Mouse (Mus musculus): ENCODE results near the gene Gigyf1. TPM values are rescaled to one million over a fixed set of nuclear protein-coding genes. Genes with fewer than 3 reads are reported as not detected.

Gigyf1 gene
- polyA plus RNA-seq (2012; rRNA removed; ENCODE audit: low replicate concordance) = 25.9 and 42.7 TPM in 2 replicates

GRCm38 (mm10) chr5:137518436-137518835, at the start of gene Gigyf1:
Gene Gigyf1 (plus strand): TSS chr5:137518548.

GRCm38 (mm10) chr5:137476964-137477363, 41.4 kb upstream of the Gigyf1 start, which contains the start of gene Zan:
Gene Zan (minus strand): TSS chr5:137477064.

GRCm38 (mm10) chr5:137501709-137502666, 16.4 kb upstream of the Gigyf1 start, which contains the start of gene Pop7:
Gene Pop7 (minus strand): TSS chr5:137502518.

GRCm38 (mm10) chr5:137533117-137533827, 14.9 kb downstream of the Gigyf1 start, which contains the start of the genes Epo and Gnb2:
Gene Epo (minus strand): TSS chr5:137533242.
Gene Gnb2 (minus strand): TSS chr5:137533510.

GRCm38 (mm10) chr5:137553411-137553837, 35.1 kb downstream of the Gigyf1 start, which contains the start of gene Actl6b:
Gene Actl6b (plus strand): TSS chr5:137553517.

GRCm38 (mm10) chr5:137569665-137570064, 51.3 kb downstream of the Gigyf1 start, which contains the start of gene Tfr2:
Gene Tfr2 (plus strand): TSS chr5:137569840.

Other genes with a start within 250 kb of the Gigyf1 start
- gene Ache, start 231.0 kb upstream of the Gigyf1 start, polyA plus RNA-seq (2012; rRNA removed; ENCODE audit: low replicate concordance) = 2.0 and 2.2 TPM in 2 replicates
- gene Ufsp1, start 223.9 kb upstream of the Gigyf1 start, polyA plus RNA-seq (2012; rRNA removed; ENCODE audit: low replicate concordance) = 10.1 TPM in 2 replicates
- gene Srrt, start 210.9 kb upstream of the Gigyf1 start, polyA plus RNA-seq (2012; rRNA removed; ENCODE audit: low replicate concordance) = 95.3 and 209 TPM in 2 replicates
- gene Trip6, start 204.1 kb upstream of the Gigyf1 start, polyA plus RNA-seq (2012; rRNA removed; ENCODE audit: low replicate concordance) = 58.7 and 109 TPM in 2 replicates
- 19.7 and 28.1 TPM in 2 replicates for gene Slc12a9, start 185.0 kb upstream of the Gigyf1 start, polyA plus RNA-seq (2012; rRNA removed; ENCODE audit: low replicate concordance)
- gene Ephb4, start 168.4 kb upstream of the Gigyf1 start, polyA plus RNA-seq (2012; rRNA removed; ENCODE audit: low replicate concordance) = 51.9 and 77.0 TPM in 2 replicates
- gene Zan, start 41.5 kb upstream of the Gigyf1 start, polyA plus RNA-seq (2012; rRNA removed; ENCODE audit: low replicate concordance) = 0.19 and 0.31 TPM in 2 replicates
- gene Pop7, start 16.0 kb upstream of the Gigyf1 start, polyA plus RNA-seq (2012; rRNA removed; ENCODE audit: low replicate concordance) = 36.0 and 53.4 TPM in 2 replicates
- gene Epo, start 14.7 kb downstream of the Gigyf1 start, polyA plus RNA-seq (2012; rRNA removed; ENCODE audit: low replicate concordance) = not detected in 2 replicates
- 882 and 932 TPM in 2 replicates for gene Gnb2, start 15.0 kb downstream of the Gigyf1 start, polyA plus RNA-seq (2012; rRNA removed; ENCODE audit: low replicate concordance)
- 0.14 and 1.6 TPM in 2 replicates for gene Actl6b, start 35.0 kb downstream of the Gigyf1 start, polyA plus RNA-seq (2012; rRNA removed; ENCODE audit: low replicate concordance)
- gene Tfr2, start 51.3 kb downstream of the Gigyf1 start, polyA plus RNA-seq (2012; rRNA removed; ENCODE audit: low replicate concordance) = 5.8 and 25.3 TPM in 2 replicates
- 85.2 and 108 TPM in 2 replicates for gene Mospd3, start 82.5 kb downstream of the Gigyf1 start, polyA plus RNA-seq (2012; rRNA removed; ENCODE audit: low replicate concordance)
- gene Pcolce, start 95.2 kb downstream of the Gigyf1 start, polyA plus RNA-seq (2012; rRNA removed; ENCODE audit: low replicate concordance) = 140 and 168 TPM in 2 replicates
- gene Fbxo24, start 110.5 kb downstream of the Gigyf1 start, polyA plus RNA-seq (2012; rRNA removed; ENCODE audit: low replicate concordance) = 0.71 and 0.79 TPM in 2 replicates
- gene Lrch4, start 110.6 kb downstream of the Gigyf1 start, polyA plus RNA-seq (2012; rRNA removed; ENCODE audit: low replicate concordance) = 37.2 and 60.0 TPM in 2 replicates
- gene Gm20605, start 110.6 kb downstream of the Gigyf1 start, polyA plus RNA-seq (2012; rRNA removed; ENCODE audit: low replicate concordance) = 14.9 and 32.2 TPM in 2 replicates
- gene Sap25, start 122.8 kb downstream of the Gigyf1 start, polyA plus RNA-seq (2012; rRNA removed; ENCODE audit: low replicate concordance) = 60.1 and 83.8 TPM in 2 replicates
- 29.5 and 86.2 TPM in 2 replicates for gene Irs3, start 127.2 kb downstream of the Gigyf1 start, polyA plus RNA-seq (2012; rRNA removed; ENCODE audit: low replicate concordance)
- 32.7 and 54.1 TPM in 2 replicates for gene Agfg2, start 166.2 kb downstream of the Gigyf1 start, polyA plus RNA-seq (2012; rRNA removed; ENCODE audit: low replicate concordance)
- 0.77 and 4.9 TPM in 2 replicates for gene Nyap1, start 223.1 kb downstream of the Gigyf1 start, polyA plus RNA-seq (2012; rRNA removed; ENCODE audit: low replicate concordance)
- 77.4 and 106 TPM in 2 replicates for gene Tsc22d4, start 227.2 kb downstream of the Gigyf1 start, polyA plus RNA-seq (2012; rRNA removed; ENCODE audit: low replicate concordance)

Data from subcutaneous adipose tissue, adult 2 months (tissue).